Mouse (Mus musculus) kidney, postnatal 10 days (tissue): Measurements from ENCODE around the gene Map4k4.
A peak's percentile ranks its signal among the peaks of the same experiment; 100 is the strongest.

Source experiments
- DNase-seq: peaks from one replicate; pipeline ENCODE4 v3.0.0; 2021; ENCODE audit warnings: mixed read lengths

Gene Map4k4

GRCm38 (mm10) chr1:39900181-39901005, at the start of gene Map4k4:
Gene Map4k4 (plus strand): TSS chr1:39900913.
- DNase-seq: peak; percentile 91

DNA sequence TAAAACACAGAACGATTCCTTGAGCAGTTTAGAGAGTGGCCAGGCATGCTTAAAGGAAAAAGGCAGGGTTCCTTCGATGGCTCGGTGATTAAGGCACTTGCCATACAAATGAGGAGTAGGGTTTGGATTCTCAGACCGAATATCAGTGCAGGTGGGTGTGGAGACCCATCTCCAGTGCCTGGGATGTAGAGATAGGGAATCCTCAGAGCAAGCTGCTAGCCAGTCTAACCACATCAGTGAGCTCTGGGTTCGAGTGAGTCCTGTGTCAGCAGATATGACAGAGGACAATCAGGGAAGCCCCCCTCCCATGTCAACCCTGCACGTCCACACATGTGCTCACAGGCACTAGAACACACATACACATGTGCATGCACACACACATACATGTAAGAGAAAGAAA, 44.8 kb upstream of the Map4k4 start:
- no peak for DNase-seq

- DNase-seq: no peak
These were observed 43.8 kb upstream of the Map4k4 start for GRCm38 (mm10) chr1:39856795-39857447.

GRCm38 (mm10) chr1:39857448-39857820, 43.3 kb upstream of the Map4k4 start:
- DNase-seq: no peak

DNA sequence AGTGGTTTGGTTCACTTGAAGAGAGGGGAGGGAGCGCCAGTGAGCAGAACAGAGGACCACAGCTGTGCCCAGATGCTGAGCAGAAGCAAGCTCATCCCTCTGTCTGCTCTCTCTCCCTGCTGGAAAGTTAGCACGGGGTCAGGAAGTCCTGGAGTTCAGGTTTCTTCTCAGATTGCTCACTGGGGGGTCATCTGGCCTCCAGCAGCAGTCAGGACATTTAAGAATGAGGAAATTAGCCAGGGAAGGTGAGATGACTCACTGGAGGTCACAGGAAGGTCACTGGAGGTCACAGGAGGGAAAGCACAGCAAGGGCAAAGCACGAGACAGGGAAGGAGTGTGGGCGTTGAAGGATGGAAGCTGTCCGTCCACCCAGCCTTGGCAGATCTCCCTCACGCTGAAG, 41.5 kb upstream of the Map4k4 start:
- DNase-seq: peak; percentile 59

GRCm38 (mm10) chr1:39866367-39867141, 34.2 kb upstream of the Map4k4 start:
- DNase-seq: no peak

DNA sequence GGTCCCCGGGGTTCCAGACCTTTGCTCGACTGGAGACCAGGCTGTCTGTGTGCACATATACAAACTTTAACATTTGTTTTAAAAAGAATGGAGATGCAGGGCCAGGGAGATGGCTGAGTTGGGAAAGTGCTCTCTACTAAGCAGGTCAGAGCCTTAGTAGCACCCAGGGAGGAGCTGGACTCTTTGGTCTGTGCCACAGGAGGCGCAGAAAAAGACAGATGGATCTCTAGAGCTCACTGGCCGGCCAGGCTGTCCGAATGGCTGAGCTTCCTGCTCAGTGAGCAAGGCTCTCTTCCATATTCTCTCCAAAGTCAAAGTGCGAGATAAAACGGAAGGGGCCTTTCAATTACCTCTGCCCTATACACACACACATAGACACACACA, 33.6 kb upstream of the Map4k4 start:
- no peak for DNase-seq

- peak; percentile 75 for DNase-seq
These were observed 32.6 kb upstream of the Map4k4 start for GRCm38 (mm10) chr1:39867966-39868593.

DNA sequence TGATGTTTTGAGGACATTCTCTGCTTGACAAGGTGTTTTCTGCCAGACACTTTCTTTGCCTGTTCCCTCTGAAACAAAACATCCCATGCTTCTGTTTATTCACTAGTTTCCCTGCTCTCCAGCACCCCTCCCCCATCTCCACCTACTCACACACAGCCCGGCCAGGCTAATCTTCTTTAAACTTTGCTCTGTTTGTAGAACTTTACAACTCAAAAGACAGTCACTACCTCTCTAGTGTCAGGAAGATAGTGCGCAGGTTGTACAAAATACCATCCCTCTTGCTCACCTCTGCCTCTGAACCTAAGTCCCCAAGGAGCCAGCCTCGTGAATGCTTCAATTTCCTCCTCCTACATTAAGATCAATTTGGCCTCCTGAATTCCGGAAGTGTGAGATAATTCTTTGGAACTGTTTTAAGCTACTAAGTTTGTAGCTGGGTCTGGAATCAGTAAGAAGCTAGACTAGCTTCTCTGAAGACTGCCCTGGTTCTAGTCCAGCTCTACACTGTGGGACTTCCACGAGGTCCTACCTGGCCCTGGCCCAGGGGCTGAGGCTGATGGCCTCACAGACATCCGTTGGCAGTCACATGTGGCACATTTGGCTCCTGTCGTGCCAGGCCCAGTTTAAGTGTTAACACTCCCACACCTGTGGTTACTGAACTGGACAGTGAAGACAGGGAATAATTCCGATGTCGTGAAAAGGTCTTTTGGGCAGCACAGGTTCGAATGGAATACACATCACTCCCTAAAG, 31.7 kb upstream of the Map4k4 start:
- DNase-seq: peak; percentile 33

GRCm38 (mm10) chr1:39869721-39870201, 31.0 kb upstream of the Map4k4 start:
- peak; percentile 34 for DNase-seq

GRCm38 (mm10) chr1:39877981-39878380, 22.7 kb upstream of the Map4k4 start:
- no peak for DNase-seq

GRCm38 (mm10) chr1:39882505-39882904, 18.2 kb upstream of the Map4k4 start:
- DNase-seq: no peak

DNA sequence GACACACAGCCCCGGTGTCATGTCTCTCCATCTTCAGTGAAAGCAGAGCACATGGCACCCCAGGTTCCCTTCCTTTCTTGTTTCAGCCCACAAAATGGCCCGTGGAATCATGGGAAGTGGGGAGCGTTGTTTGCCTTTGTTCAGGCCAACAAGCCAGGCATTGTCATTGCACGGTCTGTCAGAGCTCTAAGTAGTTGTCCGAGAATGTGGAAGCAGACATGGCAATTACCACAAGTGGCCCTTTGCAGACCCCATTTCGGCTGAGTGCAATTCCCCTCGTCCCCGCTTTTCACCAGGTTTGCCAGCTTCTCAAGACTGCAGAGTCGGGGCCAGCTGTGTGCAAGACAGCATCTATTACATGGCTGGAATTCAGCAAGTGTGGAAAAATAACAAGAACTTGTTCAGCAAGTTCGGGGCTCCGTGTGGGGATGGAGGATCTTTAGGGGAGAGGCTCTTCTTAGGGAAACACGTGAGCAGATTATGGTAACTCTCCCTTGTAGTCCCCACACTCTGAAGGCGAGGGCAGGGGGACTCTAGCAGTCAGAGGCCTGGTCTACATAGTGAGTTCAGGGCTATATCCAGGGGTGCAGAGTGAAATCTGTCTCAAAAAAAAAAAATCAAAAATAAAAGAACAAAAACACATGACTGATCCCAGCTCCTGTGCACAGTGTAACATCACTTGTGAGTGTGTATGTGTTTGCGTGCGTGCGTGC, 15.8 kb upstream of the Map4k4 start:
- no peak for DNase-seq

- DNase-seq: no peak
These were observed 12.7 kb upstream of the Map4k4 start for GRCm38 (mm10) chr1:39887997-39888396.

- DNase-seq: no peak
These were observed 11.3 kb upstream of the Map4k4 start for GRCm38 (mm10) chr1:39889429-39889828.

- no peak for DNase-seq
These were observed 10.7 kb upstream of the Map4k4 start for GRCm38 (mm10) chr1:39889973-39890372.

DNA sequence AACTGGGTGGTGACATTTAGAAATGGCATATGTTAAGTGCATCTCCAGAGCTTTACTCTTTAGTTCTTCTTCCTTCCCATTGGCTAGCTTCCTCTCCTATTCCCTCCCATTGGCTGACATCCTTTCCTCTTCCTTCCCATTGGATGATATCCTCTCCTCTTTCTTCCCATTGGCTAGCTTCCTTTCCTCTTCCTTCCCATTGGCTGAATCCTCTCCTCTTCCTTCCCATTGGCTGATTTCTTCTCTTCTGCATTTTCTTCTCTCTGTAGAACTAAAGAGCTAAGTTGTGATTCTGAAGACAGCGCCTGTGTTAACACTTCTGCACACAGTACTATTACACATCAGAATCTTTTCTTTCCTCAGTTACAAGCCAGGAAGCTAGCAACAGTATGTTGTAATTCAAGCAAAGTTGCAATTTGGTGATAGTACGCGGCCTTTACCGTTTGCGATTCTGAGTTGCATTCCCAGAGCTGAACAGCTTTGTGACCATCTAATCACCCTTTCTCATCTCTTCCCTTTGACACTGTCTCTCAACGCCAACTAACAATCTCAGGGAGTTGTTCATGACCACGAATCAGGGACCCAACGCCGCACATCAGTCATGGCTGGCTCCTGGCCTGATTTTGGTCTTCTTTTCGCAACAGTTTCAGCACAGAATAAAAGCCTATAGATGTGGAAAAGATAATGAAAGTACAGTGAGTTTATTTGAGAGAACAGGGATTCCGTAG, 7.4 kb upstream of the Map4k4 start:
- DNase-seq: no peak

DNA sequence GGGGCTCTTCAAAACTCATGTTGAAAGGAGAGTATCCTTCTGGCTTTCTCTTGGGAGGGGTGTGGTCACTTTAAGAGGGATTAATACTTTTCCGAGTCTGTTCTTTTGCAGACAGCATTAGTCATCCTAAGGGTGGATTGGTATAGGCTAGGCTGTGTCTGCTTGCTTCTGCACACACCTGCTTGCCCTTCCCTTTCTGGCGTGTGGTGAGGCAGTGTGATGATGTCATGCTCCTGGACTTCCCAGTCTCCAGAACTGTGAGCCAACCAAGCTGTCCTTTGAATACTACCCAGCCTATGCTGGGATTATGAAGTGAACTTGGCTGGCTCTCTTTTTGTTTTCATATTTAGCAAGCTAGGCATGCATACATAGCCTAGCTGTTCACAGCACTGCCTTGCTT, 5.6 kb upstream of the Map4k4 start:
- no peak for DNase-seq

DNA sequence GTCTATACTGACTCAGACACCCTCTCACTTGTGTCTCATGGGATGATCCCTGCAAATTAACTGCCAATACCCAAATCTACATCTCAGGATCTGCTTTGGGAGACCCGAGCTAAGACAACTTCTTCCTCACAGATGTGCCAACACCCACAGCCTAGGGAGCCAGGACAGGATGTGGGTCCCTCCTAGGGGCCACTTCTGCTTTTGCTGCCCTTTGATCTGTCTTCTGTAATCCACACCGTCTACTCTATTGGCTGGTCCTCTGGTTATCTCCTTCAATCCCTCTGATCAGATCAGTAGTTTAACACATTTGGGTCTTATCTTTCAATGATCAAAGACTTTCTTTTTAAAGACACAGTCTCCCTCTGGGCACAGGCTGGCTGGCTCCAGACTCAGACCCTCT, 5.2 kb upstream of the Map4k4 start:
- no peak for DNase-seq

DNA sequence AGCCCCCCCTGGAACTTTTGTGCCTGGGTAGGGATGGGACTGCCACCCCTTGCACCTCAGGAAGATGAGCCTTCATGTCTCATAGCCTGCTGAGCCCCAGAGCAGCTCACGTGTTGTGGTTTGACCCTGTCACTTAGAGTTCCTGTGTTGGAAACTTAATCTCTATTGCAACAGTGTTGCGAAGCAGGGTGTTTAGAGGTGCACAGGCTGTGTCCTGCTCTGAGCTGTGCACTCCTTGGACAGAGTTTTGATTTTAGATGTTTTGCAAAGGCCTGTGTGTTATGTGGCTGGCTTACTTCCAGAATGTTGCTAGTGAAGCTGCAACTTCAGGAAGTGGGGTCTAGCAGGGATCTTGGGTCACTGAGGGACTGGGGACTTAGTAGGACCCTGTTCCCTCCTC, 4.1 kb upstream of the Map4k4 start:
- peak; percentile 35 for DNase-seq

- DNase-seq: no peak
These were observed 2.0 kb upstream of the Map4k4 start for GRCm38 (mm10) chr1:39898686-39899085.
